In the genomic region with DNA sequence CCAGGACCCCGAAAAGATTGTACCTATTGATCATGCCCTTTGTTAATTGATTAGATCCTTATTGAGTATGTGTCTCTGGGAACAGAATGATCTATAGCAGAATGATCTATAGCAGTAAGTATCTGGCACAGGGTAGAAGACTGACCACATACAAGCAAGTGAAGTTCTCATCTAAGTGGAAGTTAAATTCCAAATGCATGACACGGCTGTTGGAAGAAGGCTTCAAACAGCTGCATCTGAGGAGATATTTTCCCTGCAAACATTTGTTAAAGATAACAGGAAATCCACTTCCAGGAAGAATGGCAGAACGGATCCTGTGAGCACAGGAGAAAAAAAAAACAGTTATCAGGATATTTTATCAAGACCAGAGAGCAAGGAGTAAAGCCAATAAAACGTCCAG, we compare ENCODE assay signal across 13 mouse cellular contexts. TPM values are rescaled to one million over a fixed set of nuclear protein-coding genes. Genes with fewer than 3 reads are reported as not detected.
"Had no signal": no experiment of that assay in that cellular context is flagged by ENCODE, and none has a peak within 500 bp of the region (broad histone marks: within the 10 kb centered on the region; RNA-seq: fewer than 3 reads in every experiment).

No protein-coding gene starts in this region.

- H3K9me3 ChIP-seq: limb, embryonic 15.5 days; liver, embryonic 12.5 days; megakaryocyte, embryonic 14.5 days; midbrain, embryonic 12.5 days had no signal

- H3K4me1 ChIP-seq: liver, embryonic 12.5 days; midbrain, embryonic 12.5 days had no signal

- H3K4me2 ChIP-seq: limb, embryonic 15.5 days; liver, embryonic 12.5 days; lung, embryonic 14.5 days; midbrain, embryonic 12.5 days had no signal

- H3K27ac ChIP-seq: limb, embryonic 15.5 days; liver, embryonic 12.5 days; macrophage; midbrain, embryonic 12.5 days had no signal

- H3K27me3 ChIP-seq: limb, embryonic 15.5 days; liver, embryonic 12.5 days; megakaryocyte, embryonic 14.5 days; midbrain, embryonic 12.5 days had no signal

- ATAC-seq: liver, embryonic 12.5 days; midbrain, embryonic 16.5 days had no signal

- H3K36me3 ChIP-seq: limb, embryonic 15.5 days; liver, embryonic 12.5 days; midbrain, embryonic 12.5 days had no signal

- DNase-seq: kidney, adult 8-10 months; kidney, postnatal 36 days; layer of hippocampus, adult 9-11 months; layer of hippocampus, postnatal 36 days; lung, embryonic 14.5 days; lung, postnatal 10 days; right cerebral cortex, postnatal 25 days had no signal

- H3K4me3 ChIP-seq: limb, embryonic 15.5 days; liver, embryonic 12.5 days; megakaryocyte, embryonic 14.5 days; midbrain, embryonic 12.5 days had no signal

- H3K9ac ChIP-seq: limb, embryonic 15.5 days; liver, embryonic 12.5 days; lung, embryonic 14.5 days; midbrain, embryonic 12.5 days had no signal

RNA-seq across cellular contexts. Expression of a gene that starts 27.8 kb away (rescaled TPM):
- polyA plus RNA-seq: macrophage had no signal
